Mouse (Mus musculus) kidney, postnatal 10 days (tissue): Measurements from ENCODE around the gene Aars2.

Experiments
- DNase-seq: peaks from one replicate; pipeline ENCODE4 v3.0.0; 2021; ENCODE audit warnings: mixed read lengths

The Aars2 gene

GRCm38 (mm10) chr17:45544001-45544872, 37.6 kb downstream of the Aars2 start:
- DNase-seq, result no peak

- no peak for DNase-seq
Measured at GRCm38 (mm10) chr17:45544873-45545277, 38.2 kb downstream of the Aars2 start.

- no peak for DNase-seq
Measured at GRCm38 (mm10) chr17:45545278-45545961, 38.8 kb downstream of the Aars2 start.

DNA sequence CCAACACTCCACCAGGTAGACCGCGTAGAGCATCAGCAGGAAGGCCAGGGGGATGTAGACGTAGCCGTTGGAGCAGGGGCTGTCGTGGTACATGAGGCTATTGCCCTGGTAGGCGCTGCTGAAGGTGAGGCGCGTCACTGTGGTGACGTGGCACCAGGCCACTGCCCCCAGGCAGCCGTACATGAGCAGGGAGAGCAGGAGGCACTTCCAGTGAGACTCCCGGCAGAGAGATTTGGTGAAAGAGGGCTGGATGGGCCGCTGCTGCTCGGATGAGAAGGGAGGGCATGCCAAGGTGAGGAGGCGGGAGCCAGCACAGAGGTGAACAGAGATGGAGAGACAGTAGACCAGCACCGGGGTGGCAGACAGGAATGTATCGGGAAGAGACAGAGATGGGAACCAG, 40.3 kb downstream of the Aars2 start:
- no peak for DNase-seq

DNA sequence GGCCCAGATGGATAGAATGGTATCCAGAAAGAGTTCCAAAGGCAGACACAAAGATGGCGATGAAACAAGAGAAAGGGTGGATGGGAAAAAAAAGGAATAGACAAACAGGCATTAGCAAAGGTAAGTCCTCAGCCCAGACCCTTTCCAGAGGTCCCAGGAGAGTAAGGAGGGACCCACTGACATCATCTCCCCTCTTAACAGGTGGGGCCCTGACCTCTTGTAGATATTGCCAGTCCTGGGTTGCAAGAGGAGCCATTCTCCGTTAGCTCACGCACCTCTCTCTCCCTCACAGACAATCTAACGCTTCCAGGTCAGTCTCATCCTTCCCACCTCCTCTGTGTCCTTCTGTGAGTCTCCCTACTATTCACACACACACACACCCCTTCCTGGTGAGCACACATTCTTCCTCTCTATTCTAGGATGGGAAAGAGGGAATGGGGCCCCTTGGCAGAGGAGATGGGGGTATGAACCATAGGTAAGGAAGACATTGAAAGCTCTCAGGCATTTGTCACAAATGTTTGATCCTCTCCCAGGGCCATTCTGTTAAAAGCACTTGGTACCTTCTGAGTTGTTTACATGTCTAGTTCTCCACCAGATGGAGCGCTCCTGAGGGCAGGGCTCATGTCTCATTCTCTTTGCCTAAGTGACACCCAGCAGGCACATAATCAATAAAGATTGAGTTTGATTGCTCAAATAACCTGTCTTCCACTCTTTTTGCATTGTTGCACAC, 41.0 kb downstream of the Aars2 start:
- no peak for DNase-seq

GRCm38 (mm10) chr17:45548541-45549512, 42.2 kb downstream of the Aars2 start:
- no peak for DNase-seq

- peak; percentile 76 for DNase-seq
Measured at GRCm38 (mm10) chr17:45549617-45550181, 43.1 kb downstream of the Aars2 start, which contains the start of gene Tmem151b. Gene Tmem151b (minus strand): TSS chr17:45549677.

- DNase-seq, result no peak
Measured at GRCm38 (mm10) chr17:45550253-45550652, 43.6 kb downstream of the Aars2 start.

GRCm38 (mm10) chr17:45551249-45551796, 44.7 kb downstream of the Aars2 start:
- DNase-seq, result no peak

- peak; percentile 85 for DNase-seq
Measured at GRCm38 (mm10) chr17:45551816-45552451, 45.3 kb downstream of the Aars2 start.

DNA sequence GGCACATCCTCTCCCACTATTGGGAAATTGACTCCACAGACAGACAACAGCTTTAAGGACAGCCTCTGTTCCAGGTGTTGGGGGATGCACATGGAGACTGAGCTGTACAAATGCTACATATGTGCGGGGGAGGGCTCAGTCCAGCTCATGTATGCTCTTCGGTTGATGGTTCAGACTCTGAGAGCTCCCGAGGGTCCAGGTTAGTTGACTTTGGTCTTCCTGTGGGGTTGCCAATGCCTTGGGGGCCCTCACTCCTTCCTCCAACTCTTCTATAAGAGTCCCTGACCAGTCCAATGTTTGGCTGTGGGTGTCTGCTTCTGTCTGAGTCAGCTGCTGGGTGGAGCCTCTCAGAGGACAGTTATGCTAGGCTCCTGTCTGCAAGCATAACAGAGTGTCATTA, 46.4 kb downstream of the Aars2 start:
- no peak for DNase-seq

GRCm38 (mm10) chr17:45554420-45554819, 47.8 kb downstream of the Aars2 start:
- DNase-seq, result no peak

- peak; percentile 99 for DNase-seq
Measured at GRCm38 (mm10) chr17:45555452-45556106, 48.9 kb downstream of the Aars2 start, which contains the start of gene Nfkbie. Gene Nfkbie (plus strand): TSS chr17:45555703.

DNA sequence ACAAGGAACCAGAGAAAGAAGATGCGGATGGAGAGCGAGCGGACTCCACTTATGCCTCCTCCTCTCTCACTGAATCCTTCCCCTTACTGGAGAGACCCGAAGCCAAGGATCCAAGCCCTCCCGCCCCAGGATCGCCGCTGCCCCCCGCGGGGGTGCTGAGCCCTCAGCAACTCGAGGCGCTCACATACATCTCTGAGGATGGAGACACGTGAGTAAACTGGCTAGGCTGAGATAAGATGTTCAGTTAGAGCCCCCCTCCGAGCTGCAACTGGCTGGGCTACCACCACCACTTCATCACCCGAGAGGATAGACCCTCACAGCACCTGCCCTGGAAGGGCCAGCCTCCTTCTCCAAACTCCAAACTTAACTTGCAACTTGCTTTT, 49.5 kb downstream of the Aars2 start:
- no peak for DNase-seq

DNA sequence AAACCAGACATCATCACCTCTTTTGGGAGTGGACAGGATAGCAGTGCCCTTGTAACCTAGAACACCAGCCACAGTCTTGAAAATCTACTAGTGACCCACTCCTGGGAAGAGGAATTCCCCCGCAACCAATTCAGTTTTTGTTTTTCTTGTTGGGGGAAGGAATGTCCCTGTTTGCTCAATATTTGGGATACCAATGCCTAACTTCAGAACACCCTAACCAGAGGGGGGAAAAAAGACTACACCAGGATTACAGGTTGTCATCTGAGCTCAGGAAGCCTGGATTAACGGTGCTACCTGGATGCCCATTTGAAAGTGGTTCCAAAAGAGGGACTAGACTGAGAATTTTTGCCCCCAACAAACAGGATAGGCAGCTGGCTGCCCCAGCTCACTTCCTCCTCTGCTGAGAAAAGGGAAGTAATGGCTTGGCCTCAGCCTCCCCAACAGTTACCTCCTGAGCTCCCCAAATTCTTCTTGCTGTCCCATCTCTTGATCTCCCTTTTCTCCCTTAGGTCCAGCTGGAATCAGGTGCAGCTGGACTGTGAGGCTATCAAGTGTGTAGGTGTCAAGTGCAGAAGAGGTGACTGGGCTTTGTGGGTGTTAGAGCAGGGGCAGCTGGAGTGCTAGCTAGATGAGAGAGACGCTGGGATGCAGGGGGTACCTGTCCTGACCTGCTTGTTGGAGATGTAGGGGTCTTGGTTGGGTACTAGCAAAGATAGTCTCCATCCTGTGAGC, 50.0 kb downstream of the Aars2 start:
- DNase-seq, result no peak

DNA sequence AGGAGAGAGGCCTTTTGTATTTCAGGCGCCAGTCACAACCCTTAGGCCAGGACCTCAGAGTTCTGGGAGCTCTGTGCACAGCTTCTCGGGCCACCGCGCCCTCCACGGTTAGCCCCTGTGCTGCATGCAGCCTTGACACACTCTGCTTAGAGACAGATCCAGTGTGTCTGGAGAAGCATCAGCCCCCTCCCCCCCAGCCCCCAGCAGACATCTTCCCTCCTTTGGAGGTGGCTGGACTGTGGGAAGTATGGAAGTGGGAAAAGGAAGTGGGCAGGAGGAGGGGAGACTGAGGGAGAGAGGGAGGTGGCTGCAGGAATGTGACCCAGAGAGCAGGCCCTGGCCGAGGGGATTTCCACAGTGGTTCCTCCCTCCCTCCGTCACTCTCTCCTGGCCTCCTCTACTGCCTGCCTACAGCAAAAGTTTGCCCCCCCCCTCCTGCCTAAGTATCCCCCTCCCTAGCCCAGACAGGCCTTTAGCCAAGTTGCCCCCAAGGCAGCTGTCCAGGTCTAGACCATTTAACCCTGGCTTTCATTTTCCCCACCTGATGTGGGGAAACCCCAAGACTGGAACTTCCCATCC, 50.7 kb downstream of the Aars2 start:
- no peak for DNase-seq

DNA sequence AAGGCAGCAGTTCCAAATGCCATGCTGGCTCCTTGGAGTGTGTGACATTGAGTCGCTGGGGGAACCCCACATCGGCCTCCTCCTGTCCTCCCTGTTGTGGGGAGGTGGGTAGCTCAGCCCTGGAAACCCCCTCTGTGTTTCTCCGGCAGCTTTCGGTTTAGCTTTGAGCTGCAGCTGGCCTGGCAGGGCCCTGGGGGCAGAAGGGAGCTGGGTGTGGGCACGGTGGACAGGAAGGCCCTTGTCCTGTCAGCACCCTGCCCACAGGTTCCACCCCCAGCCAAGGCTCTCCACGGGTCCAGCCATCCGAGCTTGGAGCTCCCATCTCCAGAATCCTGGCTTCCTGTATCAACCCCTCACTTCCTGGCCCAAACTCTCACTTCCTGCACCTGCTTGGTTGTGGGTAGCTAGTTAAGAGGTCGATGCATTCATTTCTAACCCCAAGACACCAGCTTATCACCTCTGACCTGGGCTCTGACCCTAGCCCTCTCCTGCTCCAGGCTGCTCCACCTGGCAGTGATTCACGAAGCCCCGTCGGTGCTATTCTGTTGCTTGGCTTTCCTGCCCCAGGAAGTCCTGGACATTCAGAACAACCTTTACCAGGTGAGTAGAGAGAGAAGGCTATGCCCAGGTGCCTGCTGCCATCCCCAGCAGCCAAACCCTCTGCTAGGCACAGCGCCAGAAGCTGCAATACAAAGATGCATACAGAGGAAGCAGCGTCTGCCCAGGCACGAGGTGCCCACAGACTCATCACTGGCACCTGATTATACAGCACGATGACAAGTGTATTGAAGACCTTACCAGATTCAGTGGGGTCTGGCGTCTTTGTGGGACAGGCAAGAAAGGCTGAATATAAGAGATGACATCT, 51.6 kb downstream of the Aars2 start:
- no peak for DNase-seq
